Mouse (Mus musculus) layer of hippocampus, adult 2 months (tissue): ENCODE results near the gene Upk1b. TPM values are rescaled to one million over a fixed set of nuclear protein-coding genes. Genes with fewer than 3 reads are reported as not detected.

ENCODE experiments used
- DNase-seq, 2 experiments: peaks; one replicate each; pipeline ENCODE4 v3.0.0; 2022; ENCODE audit warnings: low spot score in 2 of 2
- H3K27ac ChIP-seq: fragments of 200-600 bp; 2 replicates; pipeline ENCODE4 v1.8.1; 2022
- H3K4me3 ChIP-seq: fragments of 200-600 bp; 2 replicates; pipeline ENCODE4 v1.8.1; 2022; ENCODE audit warnings: mild to moderate bottlenecking
- CTCF ChIP-seq: fragments of 200-600 bp; conservative IDR thresholded peaks from 2 replicates; pipeline ENCODE4 v1.8.1; 2022; ENCODE audit warnings: antibody characterized with exemption, mild to moderate bottlenecking, moderate library complexity
- total RNA-seq, 2 experiments: library from RNA; stranded (reverse); gene quantifications; 2 replicates each; pipeline ENCODE4 v1.2.3; 2021

Upk1b gene
- total RNA-seq, 2 experiments from 2014 or later: 1.6 to 1.7 TPM

- TF ChIP-seq CTCF: no peak
- H3K4me3 ChIP-seq: no peak overlapping the region
- DNase-seq: no peak
- H3K27ac ChIP-seq: 0 out of 2 replicates have a peak overlapping the region, but pooled peaks have one; percentile 14
Measured at GRCm38 (mm10) chr16:38757626-38758025, 42.5 kb downstream of the Upk1b start.

- H3K27ac ChIP-seq: no peak overlapping the region
- TF ChIP-seq CTCF: no peak
- no peak overlapping the region for H3K4me3 ChIP-seq
- no peak for DNase-seq
Measured at GRCm38 (mm10) chr16:38756572-38756971, 43.6 kb downstream of the Upk1b start.

- no peak for DNase-seq
- Histone ChIP-seq H3K4me3 (no peak overlapping the region), H3K27ac (no peak overlapping the region)
- no peak for TF ChIP-seq CTCF
Measured at GRCm38 (mm10) chr16:38756177-38756503, 44.0 kb downstream of the Upk1b start.

GRCm38 (mm10) chr16:38755452-38756176 lies 44.5 kb downstream of the Upk1b start:
- DNase-seq: no peak
- 0 out of 2 replicates have a peak overlapping the region, but pooled peaks have one; percentile 2 for H3K27ac ChIP-seq
- no peak for TF ChIP-seq CTCF
- no peak overlapping the region for H3K4me3 ChIP-seq

GRCm38 (mm10) chr16:38753631-38754030 lies 46.5 kb downstream of the Upk1b start:
- no peak overlapping the region for H3K4me3 ChIP-seq
- TF ChIP-seq CTCF: no peak
- H3K27ac ChIP-seq: no peak overlapping the region
- no peak for DNase-seq

- Histone ChIP-seq H3K27ac (no peak overlapping the region), H3K4me3 (no peak overlapping the region)
- no peak for TF ChIP-seq CTCF
- DNase-seq: no peak
Measured at GRCm38 (mm10) chr16:38750803-38751202, 49.3 kb downstream of the Upk1b start.

- H3K27ac ChIP-seq: peak overlapping the region; percentile 47; the same call in 1 of the 2 replicates
- no peak for DNase-seq
- no peak overlapping the region; the same call in 1 of the 2 replicates for H3K4me3 ChIP-seq
- no peak for TF ChIP-seq CTCF
Measured at GRCm38 (mm10) chr16:38743941-38744673, 56.0 kb downstream of the Upk1b start.

GRCm38 (mm10) chr16:38742659-38743131 lies 57.4 kb downstream of the Upk1b start:
- peak overlapping the region; percentile 88 for H3K4me3 ChIP-seq
- peak; percentile 27; the same call in 1 of the 2 replicates for TF ChIP-seq CTCF
- H3K27ac ChIP-seq: peak overlapping the region; percentile 97
- DNase-seq: no peak

GRCm38 (mm10) chr16:38742113-38742658 lies 57.9 kb downstream of the Upk1b start, which contains the start of gene B4galt4:
Gene B4galt4, plus strand, starts transcription at chr16:38742264.
- TF ChIP-seq CTCF: peak; percentile 61
- peak; percentile 85 to 88 for DNase-seq
- peak within 1 kb of the TSS; percentile 88 for H3K4me3 ChIP-seq
- peak within 1 kb of the TSS; percentile 97 for H3K27ac ChIP-seq

GRCm38 (mm10) chr16:38741204-38741903 lies 58.8 kb downstream of the Upk1b start:
- peak overlapping the region; percentile 97; the same call in 1 of the 2 replicates for H3K27ac ChIP-seq
- peak overlapping the region; percentile 88 for H3K4me3 ChIP-seq
- no peak for DNase-seq
- no peak for TF ChIP-seq CTCF

- TF ChIP-seq CTCF: no peak
- no peak for DNase-seq
- peak overlapping the region; percentile 61; the same call in 1 of the 2 replicates for H3K27ac ChIP-seq
Measured at GRCm38 (mm10) chr16:38730921-38731320, 69.2 kb downstream of the Upk1b start.

GRCm38 (mm10) chr16:38729610-38730288 lies 70.4 kb downstream of the Upk1b start:
- peak; percentile 97 for TF ChIP-seq CTCF
- Histone ChIP-seq H3K27ac (peak overlapping the region; percentile 61), H3K4me3 (peak overlapping the region; percentile 47)
- peak; percentile 48 to 53 for DNase-seq

More at GRCm38 (mm10) chr16:38730921-38731320, 69.2 kb downstream of the Upk1b start:
- no peak overlapping the region for H3K4me3 ChIP-seq
